Mouse (Mus musculus) embryonic fibroblast, embryonic 13.5 days (primary cell): ENCODE data around the gene Fbn1.

ENCODE experiments used
- CTCF ChIP-seq: IDR thresholded peaks from 2 replicates; pipeline ENCODE4 v1.5.1; 2011; ENCODE audit warnings: mild to moderate bottlenecking, control low read depth, low read length, moderate library complexity, borderline replicate concordance; ENCODE audit not compliant: insufficient read depth
- POLR2A ChIP-seq: IDR thresholded peaks from 2 replicates; pipeline ENCODE4 v1.6.1; 2011; ENCODE audit warnings: low read depth, mild to moderate bottlenecking, control low read depth, low read length, moderate library complexity

- TF ChIP-seq POLR2A: no peak
- TF ChIP-seq CTCF: no peak
Measured at GRCm38 (mm10) chr2:125494291-125494690, 13.5 kb downstream of the Fbn1 start.
